Mouse (Mus musculus): ENCODE results near the gene Clstn2. TPM values are rescaled to one million over a fixed set of nuclear protein-coding genes. Genes with fewer than 3 reads are reported as not detected.

Clstn2 gene
- polyA plus RNA-seq, 1 experiment = not detected

- TF ChIP-seq CTCF (IDR thresholded peaks at IDR 0.05; ENCODE audit: low read depth, low read length) (no peak), POLR2A (IDR thresholded peaks at IDR 0.05; ENCODE audit: borderline replicate concordance, low read depth, low read length) (no peak)
- H3K4me1 ChIP-seq (ENCODE audit: control insufficient read depth, insufficient read depth, low read length) = no peaks in the 10 kb centered on the region
- no peak overlapping the region for H3K4me3 ChIP-seq (ENCODE audit: insufficient read depth, low read length)
- no peak overlapping the region for H3K27ac ChIP-seq (ENCODE audit: insufficient read depth, low read depth, low read length)
These were observed 279.3 kb downstream of the Clstn2 start for GRCm38 (mm10) chr9:97753715-97754114.

- Histone ChIP-seq H3K27ac (ENCODE audit: insufficient read depth, low read depth, low read length) (no peak overlapping the region), H3K4me1 (ENCODE audit: control insufficient read depth, insufficient read depth, low read length) (no peaks in the 10 kb centered on the region), H3K4me3 (ENCODE audit: insufficient read depth, low read length) (no peak overlapping the region)
- TF ChIP-seq CTCF (IDR thresholded peaks at IDR 0.05; ENCODE audit: low read depth, low read length) (no peak), POLR2A (IDR thresholded peaks at IDR 0.05; ENCODE audit: borderline replicate concordance, low read depth, low read length) (no peak)
These were observed 286.4 kb downstream of the Clstn2 start for GRCm38 (mm10) chr9:97746574-97746973.

GRCm38 (mm10) chr9:97727715-97728486, 305.1 kb downstream of the Clstn2 start:
- Histone ChIP-seq H3K4me1 (ENCODE audit: control insufficient read depth, insufficient read depth, low read length) (no peaks in the 10 kb centered on the region), H3K4me3 (ENCODE audit: insufficient read depth, low read length) (no peak overlapping the region), H3K27ac (ENCODE audit: insufficient read depth, low read depth, low read length) (no peak overlapping the region)
- TF ChIP-seq POLR2A (IDR thresholded peaks at IDR 0.05; ENCODE audit: borderline replicate concordance, low read depth, low read length) = no peak
- no peak for TF ChIP-seq CTCF (IDR thresholded peaks at IDR 0.05; ENCODE audit: low read depth, low read length)

- no peaks in the 10 kb centered on the region for H3K4me1 ChIP-seq (ENCODE audit: control insufficient read depth, insufficient read depth, low read length)
- TF ChIP-seq POLR2A (IDR thresholded peaks at IDR 0.05; ENCODE audit: borderline replicate concordance, low read depth, low read length) (no peak), CTCF (IDR thresholded peaks at IDR 0.05; ENCODE audit: low read depth, low read length) (no peak)
- no peak overlapping the region for H3K27ac ChIP-seq (ENCODE audit: insufficient read depth, low read depth, low read length)
- no peak overlapping the region for H3K4me3 ChIP-seq (ENCODE audit: insufficient read depth, low read length)
These were observed 315.3 kb downstream of the Clstn2 start for GRCm38 (mm10) chr9:97717728-97718127.

GRCm38 (mm10) chr9:97717005-97717404, 316.0 kb downstream of the Clstn2 start:
- no peak for TF ChIP-seq CTCF (IDR thresholded peaks at IDR 0.05; ENCODE audit: low read depth, low read length)
- no peak for TF ChIP-seq POLR2A (IDR thresholded peaks at IDR 0.05; ENCODE audit: borderline replicate concordance, low read depth, low read length)
- Histone ChIP-seq H3K4me3 (ENCODE audit: insufficient read depth, low read length) (no peak overlapping the region), H3K27ac (ENCODE audit: insufficient read depth, low read depth, low read length) (no peak overlapping the region), H3K4me1 (ENCODE audit: control insufficient read depth, insufficient read depth, low read length) (no peaks in the 10 kb centered on the region)

- no peak overlapping the region for H3K4me3 ChIP-seq (ENCODE audit: insufficient read depth, low read length)
- no peaks in the 10 kb centered on the region for H3K4me1 ChIP-seq (ENCODE audit: control insufficient read depth, insufficient read depth, low read length)
- no peak overlapping the region for H3K27ac ChIP-seq (ENCODE audit: insufficient read depth, low read depth, low read length)
- TF ChIP-seq CTCF (IDR thresholded peaks at IDR 0.05; ENCODE audit: low read depth, low read length) (no peak), POLR2A (IDR thresholded peaks at IDR 0.05; ENCODE audit: borderline replicate concordance, low read depth, low read length) (no peak)
These were observed 320.1 kb downstream of the Clstn2 start for GRCm38 (mm10) chr9:97712888-97713287.

GRCm38 (mm10) chr9:97703901-97704503, 329.0 kb downstream of the Clstn2 start:
- H3K4me3 ChIP-seq (ENCODE audit: insufficient read depth, low read length) = no peak overlapping the region
- H3K27ac ChIP-seq (ENCODE audit: insufficient read depth, low read depth, low read length) = no peak overlapping the region
- no peaks in the 10 kb centered on the region for H3K4me1 ChIP-seq (ENCODE audit: control insufficient read depth, insufficient read depth, low read length)
- no peak for TF ChIP-seq CTCF (IDR thresholded peaks at IDR 0.05; ENCODE audit: low read depth, low read length)
- no peak for TF ChIP-seq POLR2A (IDR thresholded peaks at IDR 0.05; ENCODE audit: borderline replicate concordance, low read depth, low read length)

- H3K4me1 ChIP-seq (ENCODE audit: control insufficient read depth, insufficient read depth, low read length) = no peaks in the 10 kb centered on the region
- H3K27ac ChIP-seq (ENCODE audit: insufficient read depth, low read depth, low read length) = no peak overlapping the region
- TF ChIP-seq CTCF (IDR thresholded peaks at IDR 0.05; ENCODE audit: low read depth, low read length) (no peak), POLR2A (IDR thresholded peaks at IDR 0.05; ENCODE audit: borderline replicate concordance, low read depth, low read length) (no peak)
- H3K4me3 ChIP-seq (ENCODE audit: insufficient read depth, low read length) = no peak overlapping the region
These were observed 330.0 kb downstream of the Clstn2 start for GRCm38 (mm10) chr9:97702989-97703388.

- Histone ChIP-seq H3K4me1 (ENCODE audit: control insufficient read depth, insufficient read depth, low read length) (no peaks in the 10 kb centered on the region), H3K4me3 (ENCODE audit: insufficient read depth, low read length) (no peak overlapping the region), H3K27ac (ENCODE audit: insufficient read depth, low read depth, low read length) (no peak overlapping the region)
- TF ChIP-seq CTCF (IDR thresholded peaks at IDR 0.05; ENCODE audit: low read depth, low read length) (no peak), POLR2A (IDR thresholded peaks at IDR 0.05; ENCODE audit: borderline replicate concordance, low read depth, low read length) (no peak)
These were observed 333.0 kb downstream of the Clstn2 start for GRCm38 (mm10) chr9:97699983-97700382.

GRCm38 (mm10) chr9:97699020-97699419, 334.0 kb downstream of the Clstn2 start:
- no peak for TF ChIP-seq CTCF (IDR thresholded peaks at IDR 0.05; ENCODE audit: low read depth, low read length)
- TF ChIP-seq POLR2A (IDR thresholded peaks at IDR 0.05; ENCODE audit: borderline replicate concordance, low read depth, low read length) = no peak
- H3K4me3 ChIP-seq (ENCODE audit: insufficient read depth, low read length) = no peak overlapping the region
- no peak overlapping the region for H3K27ac ChIP-seq (ENCODE audit: insufficient read depth, low read depth, low read length)
- no peaks in the 10 kb centered on the region for H3K4me1 ChIP-seq (ENCODE audit: control insufficient read depth, insufficient read depth, low read length)
